In the genomic region with DNA sequence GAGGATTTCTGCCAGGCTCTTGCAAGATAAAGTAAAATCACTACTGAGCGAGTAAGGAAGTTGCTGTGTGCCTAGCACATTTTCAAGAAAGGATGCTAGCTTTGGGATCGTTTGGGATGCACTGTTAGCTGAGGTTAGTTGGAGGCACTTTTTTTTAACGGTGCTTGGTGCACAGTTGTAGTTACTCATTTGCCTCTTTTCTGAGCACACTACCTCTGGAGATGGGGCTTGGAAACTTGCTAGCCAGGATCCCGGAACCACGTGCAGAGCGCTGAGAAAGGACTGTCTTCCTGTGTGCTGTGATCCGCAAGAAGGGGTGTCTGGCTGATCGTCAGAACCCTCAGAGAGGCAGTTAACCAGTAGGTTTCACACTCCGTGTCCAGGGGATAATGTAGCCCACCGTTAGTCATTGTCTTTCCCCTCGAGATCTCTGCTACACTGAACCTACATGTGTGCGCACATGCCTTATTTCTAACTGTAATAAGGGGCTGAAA, we compare ENCODE assay signal across 8 mouse cellular contexts. TPM values are rescaled to one million over a fixed set of nuclear protein-coding genes. Genes with fewer than 3 reads are reported as not detected.
DNase-seq lines count a peak whose midpoint lies in the region; ATAC-seq and TF ChIP-seq lines count a peak whose summit lies in the region.

No protein-coding gene starts in this region.

- H3K9ac ChIP-seq in lung, postnatal 0 days (replicated peaks; ENCODE audit: low read depth), result no peak overlapping the region
- H3K9ac ChIP-seq in forebrain, embryonic 14.5 days (ENCODE audit: low read length), result peak overlapping the region; percentile 49; the same call in 1 of the 2 replicates
- H3K9ac ChIP-seq in limb, embryonic 12.5 days (replicated peaks), result peak overlapping the region; percentile 49

- no peak overlapping the region for H3K27ac ChIP-seq in lung, postnatal 0 days (ENCODE audit: low read length)
- H3K27ac ChIP-seq in forebrain, embryonic 14.5 days (ENCODE audit: low read depth, low read length), result no peak overlapping the region
- no peak overlapping the region for H3K27ac ChIP-seq in limb, embryonic 12.5 days
- H3K27ac ChIP-seq in olfactory bulb, adult 2 months (ENCODE audit: insufficient read depth, low read depth, low read length), result no peak overlapping the region

- TF ChIP-seq POLR2A in lung, adult 2 months (IDR thresholded peaks at IDR 0.05; ENCODE audit: borderline replicate concordance, extremely low read depth, low read depth, low read length), result no peak
- TF ChIP-seq POLR2A in olfactory bulb, adult 2 months (IDR thresholded peaks at IDR 0.05; ENCODE audit: insufficient read depth, low read depth, low read length), result no peak

- H3K9me3 ChIP-seq in lung, postnatal 0 days (ENCODE audit: low read length), result no peaks in the 10 kb centered on the region
- H3K9me3 ChIP-seq in forebrain, embryonic 14.5 days (replicated peaks; ENCODE audit: control insufficient read depth, low read length), result no peaks in the 10 kb centered on the region
- no peaks in the 10 kb centered on the region for H3K9me3 ChIP-seq in limb, embryonic 12.5 days

- no peak overlapping the region for H3K4me3 ChIP-seq in lung, postnatal 0 days (ENCODE audit: low read depth, low read length)
- H3K4me3 ChIP-seq in lung, adult 2 months (replicated peaks; ENCODE audit: extremely low read depth, low read depth, low read length), result no peak overlapping the region
- peak overlapping the region; percentile 31 for H3K4me3 ChIP-seq in forebrain, embryonic 14.5 days (ENCODE audit: low read depth, low read length)
- peak overlapping the region; percentile 44 for H3K4me3 ChIP-seq in limb, embryonic 12.5 days (replicated peaks)
- peak overlapping the region; percentile 39 for H3K4me3 ChIP-seq in olfactory bulb, adult 2 months (ENCODE audit: insufficient read depth, low read depth, low read length)

- H3K36me3 ChIP-seq in lung, postnatal 0 days (ENCODE audit: insufficient read depth, low read length), result no peaks in the 10 kb centered on the region
- H3K36me3 ChIP-seq in forebrain, embryonic 14.5 days (ENCODE audit: control insufficient read depth, insufficient read depth, low read length), result no peaks in the 10 kb centered on the region
- H3K36me3 ChIP-seq in limb, embryonic 12.5 days, result no peaks in the 10 kb centered on the region

- no peaks in the 10 kb centered on the region for H3K27me3 ChIP-seq in lung, postnatal 0 days (replicated peaks; ENCODE audit: insufficient read depth, low read length)
- no peaks in the 10 kb centered on the region for H3K27me3 ChIP-seq in forebrain, embryonic 14.5 days (replicated peaks; ENCODE audit: control insufficient read depth, insufficient read depth, low read length)
- H3K27me3 ChIP-seq in limb, embryonic 12.5 days, result peaks cover 12% of the 10 kb centered on the region

- TF ChIP-seq CTCF in lung, postnatal 0 days (IDR thresholded peaks at IDR 0.05), result no peak
- no peak for TF ChIP-seq CTCF in lung, adult 2 months (IDR thresholded peaks at IDR 0.05; ENCODE audit: insufficient read depth, low read length)
- TF ChIP-seq CTCF in olfactory bulb, adult 2 months (IDR thresholded peaks at IDR 0.05; ENCODE audit: insufficient read depth, low read depth, low read length), result no peak

- H3K4me1 ChIP-seq in lung, postnatal 0 days (ENCODE audit: insufficient read depth, low read depth, low read length), result peaks cover 7% of the 10 kb centered on the region; the same call in 1 of the 2 replicates
- H3K4me1 ChIP-seq in lung, adult 2 months (ENCODE audit: control insufficient read depth, insufficient read depth, low read length), result peaks cover 3% of the 10 kb centered on the region
- peaks cover 14% of the 10 kb centered on the region for H3K4me1 ChIP-seq in forebrain, embryonic 14.5 days (ENCODE audit: control insufficient read depth, insufficient read depth, low read length)
- H3K4me1 ChIP-seq in limb, embryonic 12.5 days (replicated peaks), result peaks cover 38% of the 10 kb centered on the region
- H3K4me1 ChIP-seq in olfactory bulb, adult 2 months (ENCODE audit: control insufficient read depth, insufficient read depth, low read length), result peaks cover 24% of the 10 kb centered on the region

- peak overlapping the region; percentile 61 for H3K4me2 ChIP-seq in lung, postnatal 0 days (replicated peaks; ENCODE audit: low read depth, low read length)
- peak overlapping the region; percentile 61 for H3K4me2 ChIP-seq in forebrain, embryonic 14.5 days (ENCODE audit: low read length)
- H3K4me2 ChIP-seq in limb, embryonic 12.5 days, result peak overlapping the region; percentile 73

- DNase-seq in lung, postnatal 0 days (ENCODE audit: low spot score), result no peak
- DNase-seq in lung, adult 2 months, result no peak
- DNase-seq in forebrain, embryonic 14.5 days (ENCODE audit: low spot score), result no peak
- DNase-seq in yolk sac, embryonic 10.5 days (ENCODE audit: low spot score), result no peak
- DNase-seq in right cerebral cortex, postnatal 25 days, result no peak
- no peak for DNase-seq in left cerebral cortex, postnatal 4 days

- WGBS in lung, postnatal 0 days, result 21% methylated on average over 12 of the region's 12 CpGs
- WGBS in lung, adult 2 months, result 17% methylated on average over 12 of the region's 12 CpGs
- WGBS in forebrain, embryonic 14.5 days, result 6% methylated on average over 12 of the region's 12 CpGs
- 13% methylated on average over 12 of the region's 12 CpGs for WGBS in limb, embryonic 12.5 days
- 9% methylated on average over 12 of the region's 12 CpGs for WGBS in olfactory bulb, adult 2 months

- no peak for TF ChIP-seq EP300 in lung, postnatal 0 days (IDR thresholded peaks at IDR 0.05)

- no peak for ATAC-seq in lung, postnatal 0 days
- no peak for ATAC-seq in forebrain, embryonic 14.5 days
- no peak for ATAC-seq in limb, embryonic 12.5 days (ENCODE audit: insufficient number of reproducible peaks, insufficient read depth, low FRiP score, low TSS enrichment, low read depth)

- intact Hi-C loops in left cerebral cortex, postnatal 4 days (cut with DNase I), result no loop called here

RNA-seq across cellular contexts. Expression of gene Car12, which starts 0.6 kb away (rescaled TPM):
- polyA plus RNA-seq in lung, postnatal 0 days (2015; fragmentation: Nextera tagmentation; extraction: Ambion mirVana), result 0.24 and 0.35 TPM in 2 replicates
- polyA plus RNA-seq in lung, adult 2 months (2012; rRNA removed), result 0.88 and 6.7 TPM in 2 replicates
- 2.6 and 3.3 TPM in 2 replicates for polyA plus RNA-seq in forebrain, embryonic 14.5 days (2014; fragmentation: Nextera tagmentation; extraction: Ambion mirVana)
- 10.4 and 12.1 TPM in 2 replicates for polyA plus RNA-seq in limb, embryonic 12.5 days (2016; fragmentation: Nextera tagmentation; extraction: Ambion mirVana)
- not detected in 2 replicates for polyA plus RNA-seq in olfactory bulb, adult 2 months (2012; ENCODE audit: insufficient read depth, insufficient read length, low replicate concordance, missing spikeins)
- 1 to 10 TPM; 1.2 to 3.3 TPM for total RNA-seq in left cerebral cortex, postnatal 4 days (2021)

Comparison
In these comparisons a context has a peak if more than half of its experiments do, and no peak if none do; other contexts are left out.
1. H3K4me3 ChIP-seq: peak in forebrain, embryonic 14.5 days (single experiment), limb, embryonic 12.5 days (single experiment) and olfactory bulb, adult 2 months (single experiment); none in lung, postnatal 0 days (single experiment) and lung, adult 2 months (single experiment).
2. Peak in every context shown above with its lines, with median percentiles within 50 percentile points of each other: H3K4me2 ChIP-seq.